Mouse (Mus musculus): ENCODE data around the gene Myo1b. TPM values are rescaled to one million over a fixed set of nuclear protein-coding genes. Genes with fewer than 3 reads are reported as not detected.

The Myo1b gene
- polyA plus RNA-seq, 1 experiment = 43.1 TPM

GRCm38 (mm10) chr1:51789269-51789668, 126.6 kb downstream of the Myo1b start:
- no peak for DNase-seq (ENCODE audit: low read depth)

GRCm38 (mm10) chr1:51782091-51782490, 133.8 kb downstream of the Myo1b start:
- no peak for DNase-seq (ENCODE audit: low read depth)

- no peak for DNase-seq (ENCODE audit: low read depth)
Observed at GRCm38 (mm10) chr1:51780357-51780756, 135.5 kb downstream of the Myo1b start.

GRCm38 (mm10) chr1:51778241-51778640, 137.6 kb downstream of the Myo1b start:
- no peak for DNase-seq (ENCODE audit: low read depth)

- DNase-seq (ENCODE audit: low read depth) = no peak
Observed at GRCm38 (mm10) chr1:51770504-51770871, 145.4 kb downstream of the Myo1b start.

- no peak for DNase-seq (ENCODE audit: low read depth)
Observed at GRCm38 (mm10) chr1:51769815-51770503, 145.9 kb downstream of the Myo1b start.

GRCm38 (mm10) chr1:51766271-51766670, 149.6 kb downstream of the Myo1b start:
- no peak for DNase-seq (ENCODE audit: low read depth)

GRCm38 (mm10) chr1:51765156-51765555, 150.7 kb downstream of the Myo1b start:
- no peak for DNase-seq (ENCODE audit: low read depth)

- DNase-seq (ENCODE audit: low read depth) = peak; percentile 57
Observed at GRCm38 (mm10) chr1:51759657-51760056, 156.2 kb downstream of the Myo1b start.

GRCm38 (mm10) chr1:51758326-51759109, 157.4 kb downstream of the Myo1b start:
- no peak for DNase-seq (ENCODE audit: low read depth)

GRCm38 (mm10) chr1:51753621-51754020, 162.2 kb downstream of the Myo1b start:
- no peak for DNase-seq (ENCODE audit: low read depth)

- DNase-seq (ENCODE audit: low read depth) = no peak
Observed at GRCm38 (mm10) chr1:51751006-51751405, 164.9 kb downstream of the Myo1b start.

- DNase-seq (ENCODE audit: low read depth) = no peak
Observed at GRCm38 (mm10) chr1:51748306-51748705, 167.6 kb downstream of the Myo1b start.

GRCm38 (mm10) chr1:51747494-51747893, 168.4 kb downstream of the Myo1b start:
- DNase-seq (ENCODE audit: low read depth) = no peak

GRCm38 (mm10) chr1:51746711-51747240, 169.1 kb downstream of the Myo1b start:
- no peak for DNase-seq (ENCODE audit: low read depth)

GRCm38 (mm10) chr1:51743756-51744425, 172.0 kb downstream of the Myo1b start:
- no peak for DNase-seq (ENCODE audit: low read depth)

- DNase-seq (ENCODE audit: low read depth) = no peak
Observed at GRCm38 (mm10) chr1:51742586-51742985, 173.3 kb downstream of the Myo1b start.

GRCm38 (mm10) chr1:51740626-51741231, 175.1 kb downstream of the Myo1b start:
- no peak for DNase-seq (ENCODE audit: low read depth)

- DNase-seq (ENCODE audit: low read depth) = no peak
Observed at GRCm38 (mm10) chr1:51739252-51739852, 176.5 kb downstream of the Myo1b start.

GRCm38 (mm10) chr1:51736822-51737221, 179.0 kb downstream of the Myo1b start:
- DNase-seq (ENCODE audit: low read depth) = no peak

- DNase-seq (ENCODE audit: low read depth) = no peak
Observed at GRCm38 (mm10) chr1:51734721-51735120, 181.2 kb downstream of the Myo1b start.

GRCm38 (mm10) chr1:51729407-51729806, 186.5 kb downstream of the Myo1b start:
- DNase-seq (ENCODE audit: low read depth) = no peak

All from gonadal fat pad, adult 2 months (tissue).